Mouse (Mus musculus): ENCODE results near the gene Gprc5a. TPM values are rescaled to one million over a fixed set of nuclear protein-coding genes. Genes with fewer than 3 reads are reported as not detected.

Gene Gprc5a
- polyA plus RNA-seq, 1 experiment from 2014 or later, result 1.8 TPM

- WGBS, result 88% methylated on average over 6 of the region's 6 CpGs
- no peak for ATAC-seq (ENCODE audit: insufficient number of reproducible peaks, insufficient read depth, low FRiP score, low TSS enrichment, low read depth)
- no peak overlapping the region for H3K9ac ChIP-seq
- H3K4me2 ChIP-seq, result no peak overlapping the region
- H3K9me3 ChIP-seq, result no peaks in the 10 kb centered on the region
- no peaks in the 10 kb centered on the region for H3K4me1 ChIP-seq
- no peaks in the 10 kb centered on the region for H3K36me3 ChIP-seq
- H3K27ac ChIP-seq, result no peak overlapping the region
- peaks cover 7% of the 10 kb centered on the region; the same call in 1 of the 2 replicates for H3K27me3 ChIP-seq
- no peak overlapping the region for H3K4me3 ChIP-seq
These were observed 41.6 kb downstream of the Gprc5a start for GRCm38 (mm10) chr6:135107014-135107413.

- no peak for ATAC-seq (ENCODE audit: insufficient number of reproducible peaks, insufficient read depth, low FRiP score, low TSS enrichment, low read depth)
- Histone ChIP-seq H3K4me3 (no peak overlapping the region), H3K27ac (no peak overlapping the region), H3K4me1 (no peaks in the 10 kb centered on the region), H3K36me3 (no peaks in the 10 kb centered on the region), H3K9ac (no peak overlapping the region), H3K9me3 (no peaks in the 10 kb centered on the region), H3K27me3 (no peaks in the 10 kb centered on the region), H3K4me2 (no peak overlapping the region)
- 28% methylated on average over 7 of the region's 7 CpGs for WGBS
These were observed 47.1 kb downstream of the Gprc5a start for GRCm38 (mm10) chr6:135112411-135113113.

GRCm38 (mm10) chr6:135113114-135113436, 47.6 kb downstream of the Gprc5a start:
- H3K4me1 ChIP-seq, result no peaks in the 10 kb centered on the region
- no peaks in the 10 kb centered on the region for H3K36me3 ChIP-seq
- ATAC-seq (ENCODE audit: insufficient number of reproducible peaks, insufficient read depth, low FRiP score, low TSS enrichment, low read depth), result no peak
- 34% methylated on average over 6 of the region's 6 CpGs for WGBS
- no peak overlapping the region for H3K27ac ChIP-seq
- no peak overlapping the region for H3K4me3 ChIP-seq
- no peaks in the 10 kb centered on the region for H3K9me3 ChIP-seq
- H3K4me2 ChIP-seq, result no peak overlapping the region
- no peak overlapping the region for H3K9ac ChIP-seq
- no peaks in the 10 kb centered on the region for H3K27me3 ChIP-seq

GRCm38 (mm10) chr6:135116479-135116878, 51.0 kb downstream of the Gprc5a start:
- H3K27me3 ChIP-seq, result no peaks in the 10 kb centered on the region
- no peak overlapping the region for H3K4me2 ChIP-seq
- ATAC-seq (ENCODE audit: insufficient number of reproducible peaks, insufficient read depth, low FRiP score, low TSS enrichment, low read depth), result no peak
- WGBS, result 90% methylated on average over 8 of the region's 8 CpGs
- H3K4me3 ChIP-seq, result no peak overlapping the region
- H3K27ac ChIP-seq, result no peak overlapping the region
- 0 out of 2 replicates have a peak, but pooled peaks cover 4% of the 10 kb centered on the region for H3K9me3 ChIP-seq
- no peak overlapping the region for H3K9ac ChIP-seq
- no peaks in the 10 kb centered on the region for H3K36me3 ChIP-seq
- H3K4me1 ChIP-seq, result no peaks in the 10 kb centered on the region

GRCm38 (mm10) chr6:135118183-135118582, 52.7 kb downstream of the Gprc5a start, which contains the start of gene Gprc5d:
Gene Gprc5d, minus strand, starts transcription at chr6:135118283.
- Histone ChIP-seq H3K27me3 (no peaks in the 10 kb centered on the region), H3K4me3 (no peak within 1 kb of the TSS), H3K9me3 (0 out of 2 replicates have a peak, but pooled peaks cover 4% of the 10 kb centered on the region), H3K4me2 (no peak within 1 kb of the TSS), H3K36me3 (no peaks in the 10 kb centered on the region), H3K9ac (no peak within 1 kb of the TSS), H3K4me1 (no peaks in the 10 kb centered on the region), H3K27ac (no peak within 1 kb of the TSS)
- ATAC-seq (ENCODE audit: insufficient number of reproducible peaks, insufficient read depth, low FRiP score, low TSS enrichment, low read depth), result no peak
- WGBS, result 87% methylated on average over 5 of the region's 5 CpGs

- no peak for ATAC-seq (ENCODE audit: insufficient number of reproducible peaks, insufficient read depth, low FRiP score, low TSS enrichment, low read depth)
- no peaks in the 10 kb centered on the region for H3K36me3 ChIP-seq
- H3K9me3 ChIP-seq, result no peaks in the 10 kb centered on the region
- no peaks in the 10 kb centered on the region for H3K4me1 ChIP-seq
- H3K27ac ChIP-seq, result no peak overlapping the region
- WGBS, result 73% methylated on average over 5 of the region's 5 CpGs
- H3K27me3 ChIP-seq, result no peaks in the 10 kb centered on the region; the same call in 1 of the 2 replicates
- no peak overlapping the region for H3K9ac ChIP-seq
- H3K4me2 ChIP-seq, result no peak overlapping the region
- H3K4me3 ChIP-seq, result no peak overlapping the region
These were observed 59.4 kb downstream of the Gprc5a start for GRCm38 (mm10) chr6:135124755-135125380.

- Histone ChIP-seq H3K27me3 (peaks cover 2% of the 10 kb centered on the region; the same call in 1 of the 2 replicates), H3K4me3 (no peak overlapping the region), H3K9me3 (0 out of 2 replicates have a peak, but pooled peaks cover 4% of the 10 kb centered on the region), H3K9ac (no peak overlapping the region), H3K27ac (no peak overlapping the region), H3K4me1 (peaks cover 12% of the 10 kb centered on the region), H3K36me3 (no peaks in the 10 kb centered on the region), H3K4me2 (no peak overlapping the region)
- no peak for ATAC-seq (ENCODE audit: insufficient number of reproducible peaks, insufficient read depth, low FRiP score, low TSS enrichment, low read depth)
- WGBS, result 82% methylated on average over 7 of the region's 7 CpGs
These were observed 67.6 kb downstream of the Gprc5a start for GRCm38 (mm10) chr6:135133086-135133485.

GRCm38 (mm10) chr6:135133486-135133885, 68.0 kb downstream of the Gprc5a start:
- Histone ChIP-seq H3K4me1 (peaks cover 12% of the 10 kb centered on the region), H3K9me3 (0 out of 2 replicates have a peak, but pooled peaks cover 4% of the 10 kb centered on the region), H3K9ac (no peak overlapping the region), H3K27me3 (peaks cover 2% of the 10 kb centered on the region; the same call in 1 of the 2 replicates), H3K4me2 (no peak overlapping the region), H3K4me3 (no peak overlapping the region), H3K36me3 (no peaks in the 10 kb centered on the region), H3K27ac (no peak overlapping the region)
- WGBS, result 91% methylated on average over 9 of the region's 9 CpGs
- ATAC-seq (ENCODE audit: insufficient number of reproducible peaks, insufficient read depth, low FRiP score, low TSS enrichment, low read depth), result no peak

Other genes starting within 250 kb of the Gprc5a start
- gene Crebl2, start 235.5 kb upstream of the Gprc5a start, polyA plus RNA-seq (2015; fragmentation: Nextera tagmentation; extraction: Ambion mirVana), result 3.2 and 3.9 TPM in 2 replicates
- 9.1 TPM in 2 replicates for gene Gpr19, start 167.1 kb upstream of the Gprc5a start, polyA plus RNA-seq (2015; fragmentation: Nextera tagmentation; extraction: Ambion mirVana)
- gene Cdkn1b, start 145.2 kb upstream of the Gprc5a start, polyA plus RNA-seq (2015; fragmentation: Nextera tagmentation; extraction: Ambion mirVana), result 18.9 and 24.4 TPM in 2 replicates
- gene Apold1, start 83.9 kb upstream of the Gprc5a start, polyA plus RNA-seq (2015; fragmentation: Nextera tagmentation; extraction: Ambion mirVana), result 3.8 and 4.2 TPM in 2 replicates
- 124 and 125 TPM in 2 replicates for gene Ddx47, start 54.0 kb upstream of the Gprc5a start, polyA plus RNA-seq (2015; fragmentation: Nextera tagmentation; extraction: Ambion mirVana)
- gene Gprc5d, start 52.6 kb downstream of the Gprc5a start, polyA plus RNA-seq (2015; fragmentation: Nextera tagmentation; extraction: Ambion mirVana), result not detected in 2 replicates
- gene Fam234b, start 132.3 kb downstream of the Gprc5a start, polyA plus RNA-seq (2015; fragmentation: Nextera tagmentation; extraction: Ambion mirVana), result 23.4 and 27.5 TPM in 2 replicates
- gene Hebp1, start 132.4 kb downstream of the Gprc5a start, polyA plus RNA-seq (2015; fragmentation: Nextera tagmentation; extraction: Ambion mirVana), result 7.5 TPM in 2 replicates
- gene Gsg1, start 188.7 kb downstream of the Gprc5a start, polyA plus RNA-seq (2015; fragmentation: Nextera tagmentation; extraction: Ambion mirVana), result 0.25 and 0.65 TPM in 2 replicates
- gene Pbp2, start 244.8 kb downstream of the Gprc5a start, polyA plus RNA-seq (2015; fragmentation: Nextera tagmentation; extraction: Ambion mirVana), result not detected in 2 replicates

Data from embryonic facial prominence, embryonic 13.5 days (tissue).